Mouse (Mus musculus): ENCODE data around the gene Rgl2. TPM values are rescaled to one million over a fixed set of nuclear protein-coding genes. Genes with fewer than 3 reads are reported as not detected.

Rgl2 gene
- polyA plus RNA-seq, 1 experiment from 2014 or later = 39.0 TPM

DNA sequence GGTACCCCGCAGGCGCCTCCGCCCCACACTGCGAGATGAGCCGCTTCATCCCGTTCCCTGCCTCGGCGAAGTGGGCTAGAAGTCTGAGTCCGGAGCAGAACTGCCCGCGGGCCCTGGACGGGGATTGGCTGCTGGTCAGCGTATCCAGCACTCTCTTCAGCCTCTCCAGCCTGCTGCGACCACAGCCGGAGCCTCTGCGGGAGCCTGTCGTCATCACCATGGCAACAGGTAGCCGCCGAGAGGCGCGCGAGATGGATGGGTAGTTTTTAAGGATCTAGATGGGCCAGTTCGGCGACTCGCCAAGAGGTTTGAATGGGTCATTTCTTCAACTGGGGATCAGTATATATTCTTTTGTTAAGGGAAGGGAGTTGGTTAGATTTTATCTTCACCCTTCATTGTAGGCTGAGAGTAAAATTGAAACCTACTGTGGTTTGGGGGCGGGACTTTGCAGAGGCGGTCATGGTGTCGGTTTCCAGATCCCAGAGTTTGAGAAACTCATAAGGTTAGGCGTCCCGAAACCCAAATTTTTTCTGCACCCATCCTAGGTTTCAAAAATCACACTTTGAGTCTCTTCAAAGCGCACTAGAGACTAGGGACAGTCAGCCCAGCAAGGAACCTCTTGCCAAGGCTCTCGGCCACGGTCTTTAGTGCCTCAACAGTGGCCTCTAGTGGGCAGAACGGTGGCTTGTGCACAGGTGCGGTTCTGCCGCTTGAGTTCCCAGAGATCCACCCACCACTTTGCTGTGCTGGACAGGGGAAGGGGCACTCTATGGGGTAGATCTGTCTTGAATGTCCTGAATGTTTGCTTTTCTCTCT is 8.9 kb upstream of the Rgl2 start:
- Histone ChIP-seq H3K9me3 (ENCODE audit: low read length) (no peaks in the 10 kb centered on the region), H3K4me2 (replicated peaks; ENCODE audit: low read depth, low read length) (peak overlapping the region; percentile 98), H3K27ac (ENCODE audit: low read length) (peak overlapping the region; percentile 91), H3K4me3 (ENCODE audit: low read depth, low read length) (peak overlapping the region; percentile 75), H3K27me3 (replicated peaks; ENCODE audit: insufficient read depth, low read length) (no peaks in the 10 kb centered on the region), H3K4me1 (ENCODE audit: insufficient read depth, low read depth, low read length) (peaks cover 6% of the 10 kb centered on the region; the same call in 1 of the 2 replicates), H3K9ac (replicated peaks; ENCODE audit: low read depth) (peak overlapping the region; percentile 77), H3K36me3 (ENCODE audit: insufficient read depth, low read length) (peaks cover 3% of the 10 kb centered on the region; the same call in 1 of the 2 replicates)
- peak; percentile 93 for DNase-seq (ENCODE audit: low spot score)
- no peak; the same call in 1 of the 2 replicates for TF ChIP-seq EP300 (IDR thresholded peaks at IDR 0.05)
- TF ChIP-seq CTCF (IDR thresholded peaks at IDR 0.05) = peak; percentile 91
- 1% methylated on average over 36 of the region's 36 CpGs for WGBS
- peak; percentile 34 for ATAC-seq

DNA sequence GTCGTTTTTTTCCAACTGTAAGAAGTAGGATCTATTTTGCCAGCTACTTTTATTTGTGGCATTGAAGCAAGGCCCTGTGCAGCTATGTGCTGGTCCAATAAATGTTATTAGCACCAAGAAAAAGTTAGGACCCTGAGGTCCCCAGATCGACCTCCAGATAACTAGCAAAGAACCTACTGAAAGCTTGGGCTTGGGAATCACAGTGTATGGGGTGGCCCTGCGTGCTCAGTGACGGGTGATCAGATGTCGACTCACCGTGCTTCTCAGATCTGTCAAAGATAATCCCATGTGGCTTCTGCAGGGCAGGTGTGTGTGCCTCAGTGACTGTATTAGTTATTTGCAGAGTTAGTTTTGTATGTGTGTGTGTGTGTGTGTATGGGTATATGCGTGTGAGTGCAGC is 8.0 kb upstream of the Rgl2 start:
- Histone ChIP-seq H3K4me1 (ENCODE audit: insufficient read depth, low read depth, low read length) (peaks cover 6% of the 10 kb centered on the region; the same call in 1 of the 2 replicates), H3K4me3 (ENCODE audit: low read depth, low read length) (no peak overlapping the region), H3K27ac (ENCODE audit: low read length) (no peak overlapping the region), H3K4me2 (replicated peaks; ENCODE audit: low read depth, low read length) (no peak overlapping the region), H3K9ac (replicated peaks; ENCODE audit: low read depth) (peak overlapping the region; percentile 12; the same call in 1 of the 2 replicates), H3K36me3 (ENCODE audit: insufficient read depth, low read length) (peaks cover 11% of the 10 kb centered on the region), H3K27me3 (replicated peaks; ENCODE audit: insufficient read depth, low read length) (no peaks in the 10 kb centered on the region), H3K9me3 (ENCODE audit: low read length) (no peaks in the 10 kb centered on the region)
- DNase-seq (ENCODE audit: low spot score) (no peak), ATAC-seq (no peak)
- no peak for TF ChIP-seq EP300 (IDR thresholded peaks at IDR 0.05)
- TF ChIP-seq CTCF (IDR thresholded peaks at IDR 0.05) = no peak
- 83% methylated on average over 7 of the region's 7 CpGs for WGBS

GRCm38 (mm10) chr17:33924577-33925283 is 4.6 kb upstream of the Rgl2 start:
- DNase-seq (ENCODE audit: low spot score) = peak; percentile 37
- 85% methylated on average over 10 of the region's 10 CpGs for WGBS
- no peaks in the 10 kb centered on the region for H3K9me3 ChIP-seq (ENCODE audit: low read length)

DNA sequence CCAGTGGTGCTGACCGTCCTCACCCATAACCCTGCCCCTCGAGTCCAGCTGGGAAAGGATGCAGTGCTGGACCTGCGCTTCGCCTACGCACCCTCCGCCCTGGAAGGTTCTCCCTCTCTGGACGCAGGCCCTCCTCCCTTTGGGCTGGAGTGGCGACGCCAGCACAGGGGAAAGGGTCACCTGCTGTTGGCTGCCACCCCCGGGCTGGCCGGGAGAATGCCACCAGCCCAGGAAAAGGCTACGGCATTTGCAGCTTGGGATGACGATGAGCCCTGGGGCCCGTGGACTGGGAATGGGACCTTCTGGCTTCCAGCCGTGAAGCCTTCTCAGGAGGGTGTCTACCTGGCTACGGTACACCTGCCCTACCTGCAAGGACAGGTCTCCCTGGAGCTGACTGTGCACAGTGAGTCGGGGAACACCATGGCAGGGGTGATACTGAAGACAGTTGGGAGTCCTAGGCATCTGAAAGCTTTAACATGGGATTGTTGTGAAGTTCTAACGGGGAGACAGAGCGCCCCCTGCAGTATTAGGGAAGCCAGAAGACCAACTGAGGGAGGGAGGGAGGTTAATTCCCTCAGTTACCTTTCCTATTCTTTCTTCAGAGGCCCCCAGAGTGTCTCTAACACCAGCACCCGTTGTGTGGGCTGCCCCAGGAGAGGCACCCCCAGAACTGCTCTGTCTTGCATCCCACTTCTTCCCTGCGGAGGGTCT is 3.8 kb upstream of the Rgl2 start:
- peaks cover 6% of the 10 kb centered on the region; the same call in 1 of the 2 replicates for H3K4me1 ChIP-seq (ENCODE audit: insufficient read depth, low read depth, low read length)
- H3K27me3 ChIP-seq (replicated peaks; ENCODE audit: insufficient read depth, low read length) = no peaks in the 10 kb centered on the region
- DNase-seq (ENCODE audit: low spot score) (no peak), ATAC-seq (no peak)
- H3K36me3 ChIP-seq (ENCODE audit: insufficient read depth, low read length) = peaks cover 11% of the 10 kb centered on the region
- no peaks in the 10 kb centered on the region for H3K9me3 ChIP-seq (ENCODE audit: low read length)
- WGBS = 80% methylated on average over 21 of the region's 21 CpGs
- no peak overlapping the region for H3K27ac ChIP-seq (ENCODE audit: low read length)
- no peak overlapping the region for H3K9ac ChIP-seq (replicated peaks; ENCODE audit: low read depth)
- TF ChIP-seq EP300 (IDR thresholded peaks at IDR 0.05) (no peak), CTCF (IDR thresholded peaks at IDR 0.05) (peak; percentile 35; the same call in 1 of the 2 replicates)
- H3K4me2 ChIP-seq (replicated peaks; ENCODE audit: low read depth, low read length) = no peak overlapping the region
- no peak overlapping the region for H3K4me3 ChIP-seq (ENCODE audit: low read depth, low read length)

More at GRCm38 (mm10) chr17:33924577-33925283, 4.6 kb upstream of the Rgl2 start:
- TF ChIP-seq EP300 (IDR thresholded peaks at IDR 0.05) (no peak), CTCF (IDR thresholded peaks at IDR 0.05) (peak; percentile 76)
- Histone ChIP-seq H3K4me3 (ENCODE audit: low read depth, low read length) (no peak overlapping the region), H3K9ac (replicated peaks; ENCODE audit: low read depth) (no peak overlapping the region), H3K36me3 (ENCODE audit: insufficient read depth, low read length) (peaks cover 11% of the 10 kb centered on the region), H3K4me2 (replicated peaks; ENCODE audit: low read depth, low read length) (no peak overlapping the region), H3K27ac (ENCODE audit: low read length) (no peak overlapping the region), H3K4me1 (ENCODE audit: insufficient read depth, low read depth, low read length) (peaks cover 6% of the 10 kb centered on the region; the same call in 1 of the 2 replicates), H3K27me3 (replicated peaks; ENCODE audit: insufficient read depth, low read length) (no peaks in the 10 kb centered on the region)
- no peak for ATAC-seq

DNA sequence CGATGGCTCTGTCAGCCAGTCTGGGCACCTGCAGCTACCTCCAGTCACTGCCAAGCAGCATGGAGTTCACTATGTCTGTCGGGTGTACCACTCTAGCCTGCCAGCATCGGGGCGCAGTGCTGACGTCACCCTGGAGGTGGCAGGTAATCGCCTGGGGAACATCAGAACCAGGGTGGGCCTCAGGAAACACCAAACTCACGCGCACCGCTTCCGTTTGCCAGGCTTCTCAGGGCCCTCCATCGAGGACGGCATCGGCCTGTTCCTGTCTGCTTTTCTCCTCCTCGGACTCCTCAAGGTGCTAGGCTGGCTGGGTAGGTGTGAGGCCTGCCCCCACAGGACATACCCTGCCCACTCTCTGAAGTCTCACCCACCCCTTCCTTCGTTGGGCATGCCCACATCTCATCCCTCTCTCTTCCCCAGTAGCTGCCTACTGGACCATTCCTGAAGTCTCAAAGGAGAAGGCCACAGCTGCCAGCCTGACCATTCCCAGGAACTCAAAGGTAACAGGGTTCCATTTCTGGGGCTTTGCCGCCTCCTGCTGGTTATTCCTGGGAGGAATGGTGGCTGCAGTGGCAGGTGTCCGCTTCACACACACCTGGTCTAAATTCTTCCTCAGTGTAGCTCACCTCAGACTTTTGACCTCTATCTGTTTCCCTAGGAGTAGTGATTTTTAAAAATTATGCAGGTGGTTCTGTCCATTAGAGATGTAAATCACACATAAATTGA is 3.0 kb upstream of the Rgl2 start:
- Histone ChIP-seq H3K4me2 (replicated peaks; ENCODE audit: low read depth, low read length) (no peak overlapping the region), H3K27ac (ENCODE audit: low read length) (no peak overlapping the region), H3K4me3 (ENCODE audit: low read depth, low read length) (no peak overlapping the region), H3K27me3 (replicated peaks; ENCODE audit: insufficient read depth, low read length) (no peaks in the 10 kb centered on the region), H3K36me3 (ENCODE audit: insufficient read depth, low read length) (peaks cover 11% of the 10 kb centered on the region), H3K9ac (replicated peaks; ENCODE audit: low read depth) (no peak overlapping the region), H3K4me1 (ENCODE audit: insufficient read depth, low read depth, low read length) (peaks cover 5% of the 10 kb centered on the region; the same call in 1 of the 2 replicates), H3K9me3 (ENCODE audit: low read length) (no peaks in the 10 kb centered on the region)
- DNase-seq (ENCODE audit: low spot score) (no peak), ATAC-seq (no peak)
- TF ChIP-seq CTCF (IDR thresholded peaks at IDR 0.05) = peak; percentile 60
- TF ChIP-seq EP300 (IDR thresholded peaks at IDR 0.05) = no peak
- 70% methylated on average over 17 of the region's 17 CpGs for WGBS
